Comparison of ENCODE assay signal across 9 mouse cellular contexts in the genomic region with DNA sequence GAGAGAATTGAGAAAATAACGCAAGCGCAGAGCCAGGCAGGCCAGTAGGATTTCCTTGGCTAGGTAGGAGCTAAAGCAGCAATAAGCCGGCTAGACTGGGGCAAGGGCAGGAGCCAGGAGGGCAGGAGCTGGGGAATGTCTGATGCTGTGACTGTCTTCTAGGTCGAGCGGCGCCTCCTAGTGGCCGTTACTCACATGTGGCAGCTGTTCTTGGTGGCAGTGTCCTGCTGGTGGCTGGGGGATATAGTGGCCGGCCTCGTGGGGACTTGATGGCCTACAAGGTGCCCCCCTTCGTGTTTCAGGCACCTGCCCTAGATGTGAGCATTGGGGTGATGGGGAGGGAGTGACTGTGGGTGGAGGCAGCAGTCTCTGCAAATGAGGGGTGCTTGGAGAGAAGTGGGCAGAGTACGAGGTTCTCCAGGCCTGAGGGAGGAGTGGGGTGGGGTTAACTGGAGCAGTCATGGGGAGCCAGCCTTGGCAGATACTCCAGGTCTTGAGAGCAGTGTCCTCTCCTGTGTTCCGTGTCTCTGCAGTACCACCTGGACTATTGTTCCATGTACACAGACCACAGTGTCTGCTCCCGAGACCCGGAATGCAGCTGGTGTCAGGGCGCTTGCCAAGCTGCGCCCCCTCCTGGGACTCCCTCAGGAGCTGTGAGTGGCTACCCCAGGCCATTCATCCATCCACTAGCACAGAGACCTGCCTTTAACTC. TPM values are rescaled to one million over a fixed set of nuclear protein-coding genes. Genes with fewer than 3 reads are reported as not detected.
DNase-seq lines count a peak whose midpoint lies in the region; ATAC-seq and TF ChIP-seq lines count a peak whose summit lies in the region.
"Had no signal": no experiment of that assay in that cellular context is flagged by ENCODE, and none has a peak within 500 bp of the region (broad histone marks: within the 10 kb centered on the region; RNA-seq: fewer than 3 reads in every experiment).

No protein-coding gene starts in this region.

- peak; percentile 76 for DNase-seq in CH12.LX (ENCODE audit: extremely low read depth)
- DNase-seq in fat pad, adult 2 months (ENCODE audit: extremely low read depth, low read depth, low spot score): peak; percentile 14
- DNase-seq in kidney, postnatal 10 days: peak; percentile 87
- DNase-seq in liver, embryonic 13.5 days: peak; percentile 53
- DNase-seq in neural tube, embryonic 11.5 days (ENCODE audit: low spot score): peak; percentile 80
- DNase-seq in testis, postnatal 10 days (ENCODE audit: low spot score): peak; percentile 83

- peaks cover 26% of the 10 kb centered on the region for H3K27me3 ChIP-seq in CH12.LX (replicated peaks)
- H3K27me3 ChIP-seq in heart, embryonic 14.5 days (ENCODE audit: control insufficient read depth, insufficient read depth, low read length): no peaks in the 10 kb centered on the region
- no peaks in the 10 kb centered on the region for H3K27me3 ChIP-seq in liver, embryonic 13.5 days
- H3K27me3 ChIP-seq in neural tube, embryonic 11.5 days (ENCODE audit: control insufficient read depth, insufficient read depth, low read length): no peaks in the 10 kb centered on the region

- in situ Hi-C loops in CH12.LX (cut with MboI; ENCODE audit: low pct_ligation_motif_present, low pct_unique_long_range_greater_than_20kb, low sequenced_read_pairs): no loop called here

- H3K9ac ChIP-seq in CH12.LX (ENCODE audit: insufficient read depth, low read depth): no peak overlapping the region
- no peak overlapping the region for H3K9ac ChIP-seq in heart, embryonic 14.5 days (ENCODE audit: low read length)
- H3K9ac ChIP-seq in liver, embryonic 13.5 days: no peak overlapping the region
- no peak overlapping the region for H3K9ac ChIP-seq in neural tube, embryonic 11.5 days (ENCODE audit: low read length)

- H3K9me3 ChIP-seq in CH12.LX (replicated peaks; ENCODE audit: low read length): no peaks in the 10 kb centered on the region
- H3K9me3 ChIP-seq in heart, embryonic 14.5 days (ENCODE audit: control insufficient read depth, low read length): no peaks in the 10 kb centered on the region
- no peaks in the 10 kb centered on the region for H3K9me3 ChIP-seq in liver, embryonic 13.5 days (replicated peaks)
- no peaks in the 10 kb centered on the region for H3K9me3 ChIP-seq in neural tube, embryonic 11.5 days (ENCODE audit: control insufficient read depth, low read length)

- ATAC-seq in heart, embryonic 14.5 days (ENCODE audit: insufficient number of reproducible peaks, insufficient read depth, low FRiP score, low read depth): peak; percentile 45; the same call in 1 of the 2 replicates
- 0 out of 2 replicates have a peak, but pooled peaks have one; percentile 41 for ATAC-seq in liver, embryonic 13.5 days (ENCODE audit: low read depth)
- peak; percentile 48; the same call in 1 of the 2 replicates for ATAC-seq in neural tube, embryonic 11.5 days (ENCODE audit: insufficient read depth, low FRiP score, low TSS enrichment)

- no peaks in the 10 kb centered on the region for H3K36me3 ChIP-seq in CH12.LX (replicated peaks in 1 of 2; ENCODE audit: control insufficient read depth in 1 of 2, insufficient read depth in 1 of 2, low read length in 1 of 2)
- peaks cover 50% of the 10 kb centered on the region for H3K36me3 ChIP-seq in heart, embryonic 14.5 days (ENCODE audit: control insufficient read depth, insufficient read depth, low read length)
- H3K36me3 ChIP-seq in liver, embryonic 13.5 days: no peaks in the 10 kb centered on the region
- H3K36me3 ChIP-seq in neural tube, embryonic 11.5 days (ENCODE audit: control insufficient read depth, insufficient read depth, low read length): peaks cover 20% of the 10 kb centered on the region

- H3K4me1 ChIP-seq in CH12.LX (ENCODE audit: control insufficient read depth in 1 of 2, insufficient read depth in 2 of 2): no peaks in the 10 kb centered on the region
- no peaks in the 10 kb centered on the region for H3K4me1 ChIP-seq in bone marrow macrophage, adult 2 months (ENCODE audit: control insufficient read depth, insufficient read depth, low read length)
- H3K4me1 ChIP-seq in heart, embryonic 14.5 days (ENCODE audit: control insufficient read depth in 2 of 2, insufficient read depth in 2 of 2, low read length in 2 of 2): no peaks in the 10 kb centered on the region
- no peaks in the 10 kb centered on the region for H3K4me1 ChIP-seq in liver, embryonic 13.5 days (replicated peaks)
- no peaks in the 10 kb centered on the region for H3K4me1 ChIP-seq in neural tube, embryonic 11.5 days (ENCODE audit: control insufficient read depth, insufficient read depth, low read length)

- no peak for TF ChIP-seq POLR2A in CH12.LX (IDR thresholded peaks at IDR 0.05; ENCODE audit: low read depth, low read length)
- no peak for TF ChIP-seq POLR2A in bone marrow macrophage, adult 2 months (IDR thresholded peaks at IDR 0.05; ENCODE audit: borderline replicate concordance, low read depth, low read length)

- no peaks in the 10 kb centered on the region for H3K79me2 ChIP-seq in CH12.LX (replicated peaks; ENCODE audit: control insufficient read depth, extremely low read depth, insufficient read depth, poor library complexity, severe bottlenecking)

- 44% methylated on average over 16 of the region's 16 CpGs for WGBS in heart, embryonic 14.5 days
- WGBS in liver, embryonic 13.5 days (ENCODE audit: insufficient replicate concordance): 40% methylated on average over 16 of the region's 16 CpGs
- WGBS in neural tube, embryonic 11.5 days: 41% methylated on average over 16 of the region's 16 CpGs

- H3K4me3 ChIP-seq in CH12.LX (replicated peaks in 1 of 3; ENCODE audit: low read depth in 2 of 3, low read length in 2 of 3, poor library complexity in 1 of 3): no peak overlapping the region
- H3K4me3 ChIP-seq in bone marrow macrophage, adult 2 months (ENCODE audit: insufficient read depth, low read length): no peak overlapping the region
- H3K4me3 ChIP-seq in heart, embryonic 14.5 days (ENCODE audit: control insufficient read depth in 1 of 2, insufficient read depth in 1 of 2, low read depth in 1 of 2, low read length in 2 of 2): no peak overlapping the region
- H3K4me3 ChIP-seq in liver, embryonic 13.5 days (replicated peaks): no peak overlapping the region
- H3K4me3 ChIP-seq in neural tube, embryonic 11.5 days (ENCODE audit: low read depth, low read length): no peak overlapping the region

- TF ChIP-seq EP300 in CH12.LX (IDR thresholded peaks at IDR 0.05; ENCODE audit: low read length): no peak

- peak; percentile 87 for TF ChIP-seq RAD21 in CH12.LX (IDR thresholded peaks at IDR 0.05; ENCODE audit: low read depth, low read length)

- H3K4me2 ChIP-seq in CH12.LX (ENCODE audit: insufficient read depth, low read depth, poor library complexity, severe bottlenecking): no peak overlapping the region
- no peak overlapping the region for H3K4me2 ChIP-seq in heart, embryonic 14.5 days (ENCODE audit: low read length)
- H3K4me2 ChIP-seq in liver, embryonic 13.5 days: no peak overlapping the region
- H3K4me2 ChIP-seq in neural tube, embryonic 11.5 days (ENCODE audit: low read depth): no peak overlapping the region

- peak; percentile 54 to 95 for TF ChIP-seq CTCF in CH12.LX (conservative IDR thresholded peaks at IDR 0.05 in 1 of 2, IDR thresholded peaks at IDR 0.05 in 1 of 2; ENCODE audit: low read depth in 2 of 2, low read length in 2 of 2)
- TF ChIP-seq CTCF in bone marrow macrophage, adult 2 months (IDR thresholded peaks at IDR 0.05; ENCODE audit: low read depth, low read length): peak; percentile 62

- dilution Hi-C loops in CH12.LX (cut with MboI; ENCODE audit: extremely low pct_ligation_motif_present, extremely low pct_unique_long_range_greater_than_20kb, low sequenced_read_pairs): no loop called here

- no peak overlapping the region for H3K27ac ChIP-seq in CH12.LX (ENCODE audit: insufficient read depth, low read depth)
- no peak overlapping the region for H3K27ac ChIP-seq in bone marrow macrophage, adult 2 months (ENCODE audit: insufficient read depth, low read depth, low read length)
- H3K27ac ChIP-seq in heart, embryonic 14.5 days (replicated peaks in 1 of 2; ENCODE audit: control insufficient read depth in 1 of 2, insufficient read depth in 1 of 2, low read depth in 2 of 2, low read length in 2 of 2): no peak overlapping the region
- no peak overlapping the region for H3K27ac ChIP-seq in liver, embryonic 13.5 days
- no peak overlapping the region for H3K27ac ChIP-seq in neural tube, embryonic 11.5 days (ENCODE audit: low read depth, low read length)

RNA-seq across cellular contexts. Expression of gene Megf8, which starts 16.8 kb away (rescaled TPM):
- 0.92 and 1.7 TPM in 2 replicates for total RNA-seq in CH12.LX (2012; rRNA removed)
- 0.50 and 0.62 TPM in 2 replicates for total RNA-seq in CH12.LX (2014; rRNA removed)
- 1.0 and 1.2 TPM in 2 replicates for polyA plus RNA-seq in CH12.LX (2012; ENCODE audit: insufficient read length, low read depth)
- polyA plus RNA-seq in bone marrow macrophage, adult 2 months (2012; ENCODE audit: insufficient read depth, insufficient read length, missing spikeins): 13.2 and 13.8 TPM in 2 replicates
- 6.8 and 7.9 TPM in 2 replicates for polyA plus RNA-seq in heart, embryonic 14.5 days (2014; fragmentation: Nextera tagmentation; extraction: Ambion mirVana)
- polyA plus RNA-seq in liver, embryonic 13.5 days (2015; fragmentation: Nextera tagmentation; extraction: Ambion mirVana): 1.0 and 1.2 TPM in 2 replicates
- 12.9 and 14.7 TPM in 2 replicates for polyA plus RNA-seq in neural tube, embryonic 11.5 days (2014; fragmentation: Nextera tagmentation; extraction: Ambion mirVana)

RNA-seq across cellular contexts. Expression of gene Tmem145, which starts 27.8 kb away (rescaled TPM):
- total RNA-seq in CH12.LX (2012; rRNA removed): not detected in 2 replicates
- total RNA-seq in CH12.LX (2014; rRNA removed): not detected in 2 replicates
- polyA plus RNA-seq in CH12.LX (2012; ENCODE audit: insufficient read length, low read depth): 0.10 TPM in 1 of 2 replicates, not detected in the other
- polyA plus RNA-seq in bone marrow macrophage, adult 2 months (2012; ENCODE audit: insufficient read depth, insufficient read length, missing spikeins): not detected in 2 replicates
- polyA plus RNA-seq in heart, embryonic 14.5 days (2014; fragmentation: Nextera tagmentation; extraction: Ambion mirVana): 0.30 TPM in 1 of 2 replicates, not detected in the other
- polyA plus RNA-seq in liver, embryonic 13.5 days (2015; fragmentation: Nextera tagmentation; extraction: Ambion mirVana): 0.10 TPM in 1 of 2 replicates, not detected in the other
- polyA plus RNA-seq in neural tube, embryonic 11.5 days (2014; fragmentation: Nextera tagmentation; extraction: Ambion mirVana): 9.6 and 10.2 TPM in 2 replicates

RNA-seq across cellular contexts. Expression of gene Prr19, which starts 32.5 kb away (rescaled TPM):
- total RNA-seq in CH12.LX (2012; rRNA removed): not detected in 2 replicates
- not detected in 2 replicates for total RNA-seq in CH12.LX (2014; rRNA removed)
- polyA plus RNA-seq in CH12.LX (2012; ENCODE audit: insufficient read length, low read depth): not detected in 2 replicates
- polyA plus RNA-seq in bone marrow macrophage, adult 2 months (2012; ENCODE audit: insufficient read depth, insufficient read length, missing spikeins): not detected in 2 replicates
- 0.16 TPM in 1 of 2 replicates, not detected in the other for polyA plus RNA-seq in heart, embryonic 14.5 days (2014; fragmentation: Nextera tagmentation; extraction: Ambion mirVana)
- not detected in 2 replicates for polyA plus RNA-seq in liver, embryonic 13.5 days (2015; fragmentation: Nextera tagmentation; extraction: Ambion mirVana)
- polyA plus RNA-seq in neural tube, embryonic 11.5 days (2014; fragmentation: Nextera tagmentation; extraction: Ambion mirVana): 0.32 and 1.0 TPM in 2 replicates
- total RNA-seq: gastrocnemius, postnatal 4 days had no signal

RNA-seq across cellular contexts. Expression of gene Cnfn, which starts 35.8 kb away (rescaled TPM):
- not detected in 2 replicates for total RNA-seq in CH12.LX (2012; rRNA removed)
- not detected in 2 replicates for total RNA-seq in CH12.LX (2014; rRNA removed)
- not detected in 2 replicates for polyA plus RNA-seq in CH12.LX (2012; ENCODE audit: insufficient read length, low read depth)
- polyA plus RNA-seq in bone marrow macrophage, adult 2 months (2012; ENCODE audit: insufficient read depth, insufficient read length, missing spikeins): not detected in 2 replicates
- polyA plus RNA-seq in heart, embryonic 14.5 days (2014; fragmentation: Nextera tagmentation; extraction: Ambion mirVana): 0.31 TPM in 1 of 2 replicates, not detected in the other
- 0.15 TPM in 1 of 2 replicates, not detected in the other for polyA plus RNA-seq in liver, embryonic 13.5 days (2015; fragmentation: Nextera tagmentation; extraction: Ambion mirVana)
- not detected in 2 replicates for polyA plus RNA-seq in neural tube, embryonic 11.5 days (2014; fragmentation: Nextera tagmentation; extraction: Ambion mirVana)
- total RNA-seq: gastrocnemius, postnatal 4 days had no signal

RNA-seq across cellular contexts. Expression of gene Pafah1b3, which starts 36.0 kb away (rescaled TPM):
- total RNA-seq in CH12.LX (2012; rRNA removed) (22.7 and 50.2 TPM in 2 replicates), CH12.LX (2014; rRNA removed) (9.7 and 17.6 TPM in 2 replicates)
- polyA plus RNA-seq in CH12.LX (2012; ENCODE audit: insufficient read length, low read depth): 5.9 TPM in 2 replicates
- polyA plus RNA-seq in bone marrow macrophage, adult 2 months (2012; ENCODE audit: insufficient read depth, insufficient read length, missing spikeins): 35.5 and 38.0 TPM in 2 replicates
- polyA plus RNA-seq in heart, embryonic 14.5 days (2014; fragmentation: Nextera tagmentation; extraction: Ambion mirVana): 130 and 142 TPM in 2 replicates
- polyA plus RNA-seq in liver, embryonic 13.5 days (2015; fragmentation: Nextera tagmentation; extraction: Ambion mirVana): 29.3 and 31.6 TPM in 2 replicates
- polyA plus RNA-seq in neural tube, embryonic 11.5 days (2014; fragmentation: Nextera tagmentation; extraction: Ambion mirVana): 321 and 324 TPM in 2 replicates

Comparison
In these comparisons a context has a peak if more than half of its experiments do, and no peak if none do; other contexts are left out.
1. DNase-seq: peak in every context shown above with its lines; median percentile 87 in kidney, postnatal 10 days; 83 in testis, postnatal 10 days; 80 in neural tube, embryonic 11.5 days; 76 in CH12.LX; 53 in liver, embryonic 13.5 days; 14 in fat pad, adult 2 months.